Mouse (Mus musculus) hindbrain, embryonic 16.5 days (tissue): ENCODE results near the gene Sec63. TPM values are rescaled to one million over a fixed set of nuclear protein-coding genes. Genes with fewer than 3 reads are reported as not detected.

Experiments
- polyA plus RNA-seq: library from polyadenylated mRNA; unstranded; fragments of >200 nt; fragmentation: Nextera tagmentation; extraction: Ambion mirVana; gene quantifications from 2 replicates; pipeline ENCODE4 v1.2.1, GENCODE M21; 2015

Sec63 gene
- polyA plus RNA-seq, 1 experiment from 2014 or later: 16.6 TPM

Other genes with a start within 250 kb of the Sec63 start
- 0.13 and 0.99 TPM in 2 replicates for gene Nr2e1, start 177.9 kb upstream of the Sec63 start, polyA plus RNA-seq
- 36.4 and 38.4 TPM in 2 replicates for gene Ostm1, start 177.7 kb upstream of the Sec63 start, polyA plus RNA-seq
- gene Scml4, start 98.9 kb downstream of the Sec63 start, polyA plus RNA-seq: 9.1 and 11.6 TPM in 2 replicates